Mouse (Mus musculus) hindbrain, postnatal 0 days (tissue): ENCODE results near the gene Cdpf1. TPM values are rescaled to one million over a fixed set of nuclear protein-coding genes. Genes with fewer than 3 reads are reported as not detected.

Experiments used
- ATAC-seq: fragments of 200-750 bp; cut with Nextera tagmentation; 2 replicates; pipeline ENCODE4 v1.8.0; 2017; ENCODE audit warnings: mild to moderate bottlenecking, moderate TSS enrichment, moderate library complexity
- DNase-seq: peaks from one replicate; pipeline ENCODE4 v3.0.0-alpha.2; 2015; ENCODE audit warnings: low spot score
- H3K27ac ChIP-seq: fragments of 300-500 bp; sonication (generic); 2 replicates; pipeline ENCODE4 v1.5.1; 2014; ENCODE audit warnings: mild to moderate bottlenecking
- H3K27me3 ChIP-seq: fragments of 300-500 bp; sonication (generic); 2 replicates; pipeline ENCODE4 v1.6.1; 2014; ENCODE audit warnings: low read length, mixed read lengths; ENCODE audit not compliant: insufficient read depth
- H3K36me3 ChIP-seq: fragments of 300-500 bp; sonication (generic); 2 replicates; pipeline ENCODE4 v1.6.1; 2014; ENCODE audit warnings: low read length, mixed read lengths; ENCODE audit not compliant: insufficient read depth
- H3K4me1 ChIP-seq: fragments of 300-500 bp; sonication (generic); 2 replicates; pipeline ENCODE4 v1.6.1; 2014; ENCODE audit warnings: antibody characterized with exemption, low read length, mixed read lengths; ENCODE audit not compliant: insufficient read depth
- H3K4me2 ChIP-seq: fragments of 300-500 bp; sonication (generic); 2 replicates; pipeline ENCODE4 v1.6.1; 2014; ENCODE audit warnings: low read depth, mild to moderate bottlenecking, low read length, moderate library complexity, mixed read lengths
- H3K4me3 ChIP-seq: fragments of 300-500 bp; sonication (generic); 2 replicates; pipeline ENCODE4 v1.5.1; 2014; ENCODE audit warnings: low read length
- H3K9ac ChIP-seq: fragments of 300-500 bp; sonication (generic); replicated peaks from 2 replicates; pipeline ENCODE4 v1.6.1; 2014; ENCODE audit warnings: mild to moderate bottlenecking, low read length, moderate library complexity, mixed read lengths
- H3K9me3 ChIP-seq: fragments of 300-500 bp; sonication (generic); 2 replicates; pipeline ENCODE4 v1.6.1; 2016; ENCODE audit warnings: low read length, mixed read lengths
- CTCF ChIP-seq: IDR thresholded peaks from 2 replicates; pipeline ENCODE4 v1.5.1; 2016; ENCODE audit warnings: antibody characterized with exemption, control low read depth, low read depth
- WGBS: fragments of 180-500 bp; shearing (Covaris S2); extraction: QIAGEN DNeasy Blood & Tissue Kit; methylation state at CpG from one replicate; pipeline ENCODE4 v1.1.7; 2014; 5-methylcytosine and 5-hydroxymethylcytosine counted together
- polyA plus RNA-seq: library from polyadenylated mRNA; unstranded; fragments of >200 nt; fragmentation: Nextera tagmentation; extraction: Ambion mirVana; gene quantifications from 2 replicates; pipeline ENCODE4 v1.2.1, GENCODE M21; 2015
- total RNA-seq: library from RNA; depleted of rRNA; stranded (reverse); fragments of >200 nt; gene quantifications from 2 replicates; pipeline ENCODE4 v1.2.3, GENCODE M21; 2014

Cdpf1 gene
- total and polyA plus RNA-seq, 2 experiments from 2014 or later: 25.0 to 32.6 TPM

DNA sequence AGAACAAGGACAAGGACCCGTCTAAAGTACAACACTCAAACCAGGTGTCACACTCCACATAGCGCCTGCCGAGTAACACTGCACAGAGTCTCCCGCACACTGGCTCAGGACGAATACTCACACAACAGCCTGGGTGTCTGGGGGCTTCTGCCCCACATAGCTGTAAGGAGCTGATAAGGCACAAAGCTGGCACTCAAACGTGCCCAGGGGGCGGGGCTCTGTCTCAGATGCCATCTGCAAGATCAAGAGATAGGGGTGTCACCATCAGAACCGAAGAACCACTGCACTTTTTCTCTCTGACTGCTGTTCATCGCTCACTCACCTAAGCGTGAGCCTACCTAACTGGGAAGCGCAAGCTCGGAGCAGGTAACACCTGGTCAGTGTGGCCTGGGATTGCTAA lies 2.4 kb downstream of the Cdpf1 start:
- H3K4me1 ChIP-seq: no peaks in the 10 kb centered on the region
- H3K9me3 ChIP-seq: no peaks in the 10 kb centered on the region
- DNase-seq: no peak
- 88% methylated on average over 12 of the region's 12 CpGs for WGBS
- H3K4me3 ChIP-seq: no peak overlapping the region
- H3K27ac ChIP-seq: no peak overlapping the region
- H3K27me3 ChIP-seq: no peaks in the 10 kb centered on the region
- H3K36me3 ChIP-seq: no peaks in the 10 kb centered on the region
- H3K4me2 ChIP-seq: no peak overlapping the region
- ATAC-seq: no peak
- no peak overlapping the region for H3K9ac ChIP-seq
- no peak for TF ChIP-seq CTCF

DNA sequence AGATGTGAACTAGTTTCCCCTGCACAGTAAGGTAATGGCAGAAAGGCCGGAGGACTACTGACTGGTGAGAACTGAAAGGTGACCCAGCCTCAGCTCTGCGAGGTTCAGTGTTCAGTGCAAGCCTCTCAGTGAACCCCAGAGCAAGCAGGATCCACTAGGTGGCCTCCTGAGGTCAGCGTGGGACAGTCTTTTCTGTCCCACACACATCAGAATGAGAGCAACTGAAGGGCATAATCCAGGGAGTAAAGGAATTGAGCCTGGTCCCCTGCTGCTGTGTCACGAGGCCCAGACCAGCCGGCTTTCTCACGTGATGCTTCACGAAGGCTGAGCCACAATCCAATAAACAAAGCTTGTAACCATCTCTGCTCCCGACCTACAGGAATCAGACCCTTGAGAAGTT lies 3.1 kb downstream of the Cdpf1 start:
- DNase-seq: no peak
- H3K4me1 ChIP-seq: no peaks in the 10 kb centered on the region
- no peak overlapping the region for H3K4me3 ChIP-seq
- H3K27ac ChIP-seq: no peak overlapping the region
- no peak overlapping the region for H3K4me2 ChIP-seq
- H3K9ac ChIP-seq: no peak overlapping the region
- no peaks in the 10 kb centered on the region for H3K27me3 ChIP-seq
- no peak for TF ChIP-seq CTCF
- 46% methylated on average over 8 of the region's 8 CpGs for WGBS
- H3K9me3 ChIP-seq: no peaks in the 10 kb centered on the region
- no peaks in the 10 kb centered on the region for H3K36me3 ChIP-seq
- ATAC-seq: no peak

- no peak overlapping the region for H3K4me3 ChIP-seq
- no peak for DNase-seq
- no peaks in the 10 kb centered on the region for H3K9me3 ChIP-seq
- H3K9ac ChIP-seq: no peak overlapping the region
- H3K4me1 ChIP-seq: no peaks in the 10 kb centered on the region
- no peak for ATAC-seq
- no peaks in the 10 kb centered on the region for H3K36me3 ChIP-seq
- H3K4me2 ChIP-seq: no peak overlapping the region
- WGBS: 77% methylated on average over 6 of the region's 6 CpGs
- TF ChIP-seq CTCF: no peak
- no peaks in the 10 kb centered on the region for H3K27me3 ChIP-seq
- H3K27ac ChIP-seq: no peak overlapping the region
These were observed 3.5 kb downstream of the Cdpf1 start for GRCm38 (mm10) chr15:85808031-85808430.

DNA sequence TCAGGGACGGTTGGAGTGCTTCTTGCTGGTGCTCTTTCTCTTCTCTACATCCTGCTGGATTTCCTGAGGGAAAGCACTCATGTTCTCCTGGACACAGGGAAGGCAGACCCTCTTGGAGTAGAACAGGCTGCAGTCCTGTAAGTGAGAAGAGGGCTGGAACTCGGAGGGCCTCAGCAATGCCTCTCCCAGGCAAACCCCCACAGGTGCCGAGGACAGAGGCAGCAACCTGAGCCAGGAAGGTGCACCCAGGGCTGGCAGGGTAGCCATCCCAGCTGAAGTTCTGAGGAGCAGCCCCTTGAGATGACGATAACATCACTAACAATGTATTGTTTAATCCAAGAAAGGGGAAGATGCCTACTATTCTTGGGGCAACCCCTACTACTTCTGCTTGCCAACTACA lies 4.1 kb downstream of the Cdpf1 start:
- H3K4me2 ChIP-seq: no peak overlapping the region
- H3K9ac ChIP-seq: no peak overlapping the region

DNA sequence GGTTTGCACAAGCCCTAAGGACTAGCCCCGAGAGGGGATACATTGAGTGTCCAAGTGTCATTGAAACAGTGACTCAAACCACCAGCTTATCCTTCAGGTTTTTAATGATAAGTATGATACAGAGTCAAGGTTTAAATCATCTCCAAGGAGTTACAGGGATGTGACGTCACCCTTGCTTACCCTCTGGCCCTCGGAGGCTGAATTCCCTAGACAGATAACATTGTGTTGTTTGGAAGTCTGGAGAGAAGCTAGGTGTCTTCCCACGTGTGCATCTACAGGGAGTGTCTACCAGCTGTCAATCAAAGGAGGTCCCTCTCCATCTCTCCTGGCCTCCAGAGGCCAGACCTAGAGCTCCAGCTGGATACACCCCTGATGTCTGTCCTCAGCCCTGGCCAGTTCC lies 4.6 kb downstream of the Cdpf1 start:
- Histone ChIP-seq H3K9ac (no peak overlapping the region), H3K4me1 (no peaks in the 10 kb centered on the region), H3K27me3 (no peaks in the 10 kb centered on the region), H3K9me3 (no peaks in the 10 kb centered on the region), H3K4me2 (no peak overlapping the region), H3K27ac (no peak overlapping the region), H3K4me3 (no peak overlapping the region), H3K36me3 (no peaks in the 10 kb centered on the region)
- ATAC-seq (no peak), DNase-seq (no peak)
- WGBS: 80% methylated on average over 4 of the region's 4 CpGs
- TF ChIP-seq CTCF: no peak

More for the DNA sequence above, 4.1 kb downstream of the Cdpf1 start:
- no peaks in the 10 kb centered on the region for H3K9me3 ChIP-seq
- H3K27ac ChIP-seq: no peak overlapping the region
- H3K36me3 ChIP-seq: no peaks in the 10 kb centered on the region
- no peak for DNase-seq
- WGBS: 83% methylated on average over 4 of the region's 4 CpGs
- no peaks in the 10 kb centered on the region for H3K27me3 ChIP-seq
- no peak for ATAC-seq
- no peak for TF ChIP-seq CTCF
- H3K4me1 ChIP-seq: no peaks in the 10 kb centered on the region
- no peak overlapping the region for H3K4me3 ChIP-seq

DNA sequence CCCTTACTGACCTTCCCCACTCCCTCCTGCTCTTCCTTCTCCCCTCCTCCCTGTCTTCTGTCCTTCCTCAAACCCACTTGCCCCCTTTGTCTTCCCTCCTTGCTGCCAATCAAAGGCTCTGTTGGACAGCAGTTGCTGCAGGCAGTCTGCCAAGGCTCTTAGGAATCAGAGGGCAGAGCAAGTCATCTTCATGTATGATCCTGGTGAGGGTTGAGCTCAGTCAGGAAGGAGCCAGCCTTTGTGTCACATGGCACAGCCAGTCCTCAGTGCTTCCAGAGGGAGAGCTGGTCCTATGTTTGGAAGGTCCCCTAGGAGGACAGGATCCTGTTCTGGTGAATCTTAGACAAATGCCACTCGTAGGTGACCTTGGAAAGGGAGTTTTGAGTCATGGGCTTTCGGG lies 8.6 kb downstream of the Cdpf1 start:
- Histone ChIP-seq H3K9me3 (no peaks in the 10 kb centered on the region), H3K4me1 (no peaks in the 10 kb centered on the region), H3K4me2 (no peak overlapping the region), H3K27ac (no peak overlapping the region), H3K4me3 (no peak overlapping the region), H3K9ac (no peak overlapping the region), H3K36me3 (no peaks in the 10 kb centered on the region), H3K27me3 (no peaks in the 10 kb centered on the region)
- ATAC-seq: no peak
- 75% methylated on average over 2 of the region's 2 CpGs for WGBS
- TF ChIP-seq CTCF: no peak
- peak; percentile 57 for DNase-seq

DNA sequence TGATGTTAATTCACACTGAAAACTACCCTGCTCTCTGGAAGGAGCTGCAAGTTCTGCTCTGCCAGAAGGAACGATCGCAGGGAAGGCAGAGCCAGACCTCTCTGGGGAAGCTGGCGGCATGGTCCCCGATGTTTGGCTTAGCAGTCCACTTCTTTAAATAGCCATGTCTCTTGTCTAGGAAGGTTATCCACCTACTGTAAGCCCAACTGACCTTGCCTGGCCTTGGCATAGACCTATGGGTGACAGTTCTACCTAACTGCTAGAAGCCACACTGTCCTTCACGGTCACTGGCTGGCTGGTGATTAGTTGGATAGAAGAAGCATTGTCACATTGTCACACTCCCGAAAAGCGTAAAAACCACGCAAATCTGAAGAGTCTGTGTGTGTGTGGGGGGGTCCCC lies 12.8 kb downstream of the Cdpf1 start:
- H3K4me1 ChIP-seq: no peaks in the 10 kb centered on the region
- whole genome bisulfite sequencing: 93% methylated on average over 8 of the region's 8 CpGs
- H3K4me2 ChIP-seq: no peak overlapping the region
- H3K27ac ChIP-seq: no peak overlapping the region
- TF ChIP-seq CTCF: no peak
- no peak overlapping the region for H3K4me3 ChIP-seq
- H3K36me3 ChIP-seq: no peaks in the 10 kb centered on the region
- H3K27me3 ChIP-seq: no peaks in the 10 kb centered on the region
- DNase-seq: no peak
- no peaks in the 10 kb centered on the region for H3K9me3 ChIP-seq
- H3K9ac ChIP-seq: no peak overlapping the region
- no peak for ATAC-seq

DNA sequence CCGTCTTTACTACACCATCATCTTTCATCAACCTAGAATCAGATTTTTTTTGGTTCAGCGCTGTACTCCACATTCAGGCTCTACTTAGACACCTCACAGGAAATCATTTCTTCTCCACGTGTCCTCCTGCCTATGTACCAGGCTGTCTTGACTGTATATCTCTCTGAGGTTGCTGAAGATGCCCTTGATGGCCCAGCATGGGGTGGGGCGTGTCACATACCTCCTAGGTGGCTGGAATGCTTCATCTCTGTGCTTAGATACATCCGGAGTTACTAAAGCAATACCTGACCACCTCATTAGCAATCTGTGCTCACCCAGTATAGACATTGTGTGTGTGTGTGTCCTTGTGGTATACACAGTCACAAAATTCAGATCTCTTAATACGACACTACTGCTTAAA lies 16.0 kb downstream of the Cdpf1 start:
- Histone ChIP-seq H3K4me3 (no peak overlapping the region), H3K9ac (no peak overlapping the region), H3K27me3 (no peaks in the 10 kb centered on the region), H3K9me3 (no peaks in the 10 kb centered on the region), H3K4me1 (no peaks in the 10 kb centered on the region), H3K27ac (no peak overlapping the region), H3K4me2 (no peak overlapping the region), H3K36me3 (no peaks in the 10 kb centered on the region)
- WGBS: 77% methylated on average over 6 of the region's 6 CpGs
- ATAC-seq: no peak
- no peak for DNase-seq
- no peak for TF ChIP-seq CTCF
